21 mouse cellular contexts compared by ENCODE assay signal in genomic region chr5:99684023-99684422, GRCm38 (mm10). TPM values are rescaled to one million over a fixed set of nuclear protein-coding genes. Genes with fewer than 3 reads are reported as not detected.
DNase-seq lines count a peak whose midpoint lies in the region; ATAC-seq and TF ChIP-seq lines count a peak whose summit lies in the region.
"Had no signal": no experiment of that assay in that cellular context is flagged by ENCODE, and none has a peak within 500 bp of the region (broad histone marks: within the 10 kb centered on the region; RNA-seq: fewer than 3 reads in every experiment).

No protein-coding gene starts in this region.

- no peak overlapping the region for H3K4me2 ChIP-seq in lung, embryonic 14.5 days
- H3K4me2 ChIP-seq in lung, postnatal 0 days (replicated peaks; ENCODE audit: low read depth, low read length): no peak overlapping the region

- peak; percentile 52; the same call in 1 of the 2 replicates for ATAC-seq in lung, embryonic 14.5 days (ENCODE audit: insufficient read depth)
- no peak for ATAC-seq in lung, postnatal 0 days
- ATAC-seq: activated CD4-positive, CD25-positive, alpha-beta regulatory T cell, adult 4 months; CD4-positive, CD25-positive, alpha-beta regulatory T cell, adult 4 months; Patski had no signal

- TF ChIP-seq CTCF in lung, embryonic 14.5 days (IDR thresholded peaks at IDR 0.05; ENCODE audit: low read depth): no peak
- TF ChIP-seq CTCF in lung, postnatal 0 days (IDR thresholded peaks at IDR 0.05): no peak
- TF ChIP-seq CTCF in testis, adult 2 months (IDR thresholded peaks at IDR 0.05; ENCODE audit: control insufficient read depth, insufficient read depth, insufficient replicate concordance, low read depth, low read length): no peak

- 17% methylated on average over 2 of the region's 2 CpGs for WGBS in lung, embryonic 14.5 days
- WGBS in lung, postnatal 0 days: 14% methylated on average over 2 of the region's 2 CpGs
- 52% methylated on average over 2 of the region's 2 CpGs for WGBS in embryonic facial prominence, embryonic 10.5 days

- no peaks in the 10 kb centered on the region for H3K27me3 ChIP-seq in lung, embryonic 14.5 days (ENCODE audit: insufficient read depth, low read length)
- no peaks in the 10 kb centered on the region for H3K27me3 ChIP-seq in lung, postnatal 0 days (replicated peaks; ENCODE audit: insufficient read depth, low read length)
- H3K27me3 ChIP-seq in testis, adult 2 months (ENCODE audit: control insufficient read depth, insufficient read depth, low read length): no peaks in the 10 kb centered on the region
- H3K27me3 ChIP-seq in embryonic facial prominence, embryonic 10.5 days (replicated peaks; ENCODE audit: low read depth, poor library complexity, severe bottlenecking): no peaks in the 10 kb centered on the region
- H3K27me3 ChIP-seq: CH12.LX had no signal

- no peak for TF ChIP-seq POLR2A in testis, adult 2 months (IDR thresholded peaks at IDR 0.05; ENCODE audit: control insufficient read depth, low read depth, low read length)

- peaks cover 3% of the 10 kb centered on the region; the same call in 1 of the 2 replicates for H3K4me1 ChIP-seq in lung, embryonic 14.5 days (ENCODE audit: insufficient read depth)
- no peaks in the 10 kb centered on the region for H3K4me1 ChIP-seq in lung, postnatal 0 days (ENCODE audit: insufficient read depth, low read depth, low read length)
- H3K4me1 ChIP-seq in testis, adult 2 months (ENCODE audit: control insufficient read depth, insufficient read depth, low read length): no peaks in the 10 kb centered on the region
- H3K4me1 ChIP-seq in embryonic facial prominence, embryonic 10.5 days: peaks cover 17% of the 10 kb centered on the region; the same call in 1 of the 2 replicates

- no peaks in the 10 kb centered on the region for H3K36me3 ChIP-seq in lung, embryonic 14.5 days (ENCODE audit: insufficient read depth)
- H3K36me3 ChIP-seq in lung, postnatal 0 days (ENCODE audit: insufficient read depth, low read length): no peaks in the 10 kb centered on the region
- H3K36me3 ChIP-seq in testis, adult 2 months (ENCODE audit: control insufficient read depth, insufficient read depth, low read length): no peaks in the 10 kb centered on the region
- no peaks in the 10 kb centered on the region for H3K36me3 ChIP-seq in embryonic facial prominence, embryonic 10.5 days (replicated peaks)
- H3K36me3 ChIP-seq: G1E had no signal

- peak; percentile 69 for DNase-seq in lung, embryonic 14.5 days
- DNase-seq in lung, postnatal 0 days (ENCODE audit: low spot score): no peak
- DNase-seq in testis, postnatal 10 days (ENCODE audit: low spot score): no peak
- no peak for DNase-seq in embryonic facial prominence, embryonic 10.5 days (ENCODE audit: low spot score)
- no peak for DNase-seq in layer of hippocampus, adult 11-12 months (ENCODE audit: low spot score)
- DNase-seq: adrenal gland, adult 2 months; adrenal gland, adult 8-10 months; adrenal gland, postnatal 10 days; adrenal gland, postnatal 14 days; adrenal gland, postnatal 25 days; adrenal gland, postnatal 36 days; B cell, adult 2 months; cerebellum, adult 11 months; cerebellum, adult 11-12 months; cerebellum, adult 18-20 months had no signal

- TF ChIP-seq EP300 in lung, postnatal 0 days (IDR thresholded peaks at IDR 0.05): no peak

- no peak overlapping the region for H3K4me3 ChIP-seq in lung, embryonic 14.5 days (ENCODE audit: low read depth, low read length)
- H3K4me3 ChIP-seq in lung, postnatal 0 days (ENCODE audit: low read depth, low read length): no peak overlapping the region
- peak overlapping the region; percentile 44 for H3K4me3 ChIP-seq in testis, adult 2 months (ENCODE audit: control insufficient read depth, low read depth, low read length)
- H3K4me3 ChIP-seq in embryonic facial prominence, embryonic 10.5 days: no peak overlapping the region

- no peak overlapping the region for H3K27ac ChIP-seq in lung, embryonic 14.5 days (ENCODE audit: low read depth)
- H3K27ac ChIP-seq in lung, postnatal 0 days (ENCODE audit: low read length): no peak overlapping the region
- H3K27ac ChIP-seq in testis, adult 2 months (ENCODE audit: control insufficient read depth, insufficient read depth, low read depth, low read length): no peak overlapping the region
- 0 out of 2 replicates have a peak overlapping the region, but pooled peaks have one; percentile 35 for H3K27ac ChIP-seq in embryonic facial prominence, embryonic 10.5 days (replicated peaks)

- no peaks in the 10 kb centered on the region for H3K9me3 ChIP-seq in lung, embryonic 14.5 days (ENCODE audit: low read depth, low read length)
- H3K9me3 ChIP-seq in lung, postnatal 0 days (ENCODE audit: low read length): no peaks in the 10 kb centered on the region
- no peaks in the 10 kb centered on the region for H3K9me3 ChIP-seq in embryonic facial prominence, embryonic 10.5 days

- H3K9ac ChIP-seq in lung, embryonic 14.5 days: no peak overlapping the region
- H3K9ac ChIP-seq in lung, postnatal 0 days (replicated peaks; ENCODE audit: low read depth): no peak overlapping the region

RNA-seq across cellular contexts. Expression of gene Rasgef1b, which starts 44.8 kb away (rescaled TPM):
- 15.9 and 17.5 TPM in 2 replicates for polyA plus RNA-seq in lung, embryonic 14.5 days (2014; fragmentation: Nextera tagmentation; extraction: Ambion mirVana)
- 33.9 and 36.3 TPM in 2 replicates for polyA plus RNA-seq in lung, postnatal 0 days (2015; fragmentation: Nextera tagmentation; extraction: Ambion mirVana)
- polyA plus RNA-seq in testis, adult 2 months (2012; rRNA removed): 3.0 and 3.2 TPM in 2 replicates
- polyA plus RNA-seq in embryonic facial prominence, embryonic 10.5 days (2016; fragmentation: Nextera tagmentation; extraction: Ambion mirVana): 11.8 and 13.5 TPM in 2 replicates
- polyA plus RNA-seq: G1E had no signal
